Mouse (Mus musculus) naive thymus-derived CD4-positive, alpha-beta T cell, adult 2 months (primary cell): ENCODE data around the gene Drd5.

ENCODE experiments used
- DNase-seq: peaks from one replicate; pipeline ENCODE4 v3.0.0-alpha.2; 2011; ENCODE audit warnings: low read depth

Gene Drd5

DNA sequence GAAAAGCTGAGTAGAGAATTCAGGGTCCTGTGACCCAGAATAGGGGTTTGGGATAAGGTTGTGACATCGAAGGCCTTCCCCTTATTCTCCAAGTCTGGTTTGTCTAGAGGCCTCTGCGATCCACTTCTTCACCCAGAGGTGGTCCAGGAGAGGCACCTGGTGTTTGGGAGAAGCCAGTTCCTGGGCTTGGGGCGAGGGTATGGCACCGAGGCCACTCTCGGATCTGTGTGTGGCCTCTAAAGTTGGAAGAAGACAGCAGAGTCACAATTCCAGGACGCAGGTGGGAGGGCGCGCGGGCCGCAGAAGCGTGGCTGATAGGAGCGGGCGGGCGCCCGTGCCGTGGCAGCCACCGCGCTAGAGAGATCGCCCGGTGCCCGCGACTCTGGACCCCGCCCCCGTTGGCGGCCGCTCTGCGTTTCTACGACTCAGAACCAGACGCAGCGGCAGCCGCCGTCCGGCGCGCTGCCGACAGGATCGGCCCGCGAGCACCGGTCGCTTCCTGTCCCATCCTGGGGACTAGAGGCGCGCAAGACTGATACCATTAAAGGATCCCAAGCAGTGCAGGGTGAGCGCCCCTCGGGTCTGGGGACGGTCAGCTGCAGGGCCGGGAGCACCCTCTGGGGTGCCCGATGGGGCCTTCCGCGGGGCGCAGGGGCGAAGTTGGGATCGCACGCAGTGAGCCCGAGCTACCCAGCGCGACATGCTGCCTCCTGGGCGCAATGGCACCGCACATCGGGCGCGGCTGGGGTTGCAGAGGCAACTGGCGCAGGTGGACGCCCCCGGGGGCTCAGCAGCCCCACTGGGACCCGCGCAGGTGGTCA lies at the start of gene Drd5:
Gene Drd5 (plus strand): TSS at position 402 of the 821 bp plus-strand sequence.
- no peak for DNase-seq

DNA sequence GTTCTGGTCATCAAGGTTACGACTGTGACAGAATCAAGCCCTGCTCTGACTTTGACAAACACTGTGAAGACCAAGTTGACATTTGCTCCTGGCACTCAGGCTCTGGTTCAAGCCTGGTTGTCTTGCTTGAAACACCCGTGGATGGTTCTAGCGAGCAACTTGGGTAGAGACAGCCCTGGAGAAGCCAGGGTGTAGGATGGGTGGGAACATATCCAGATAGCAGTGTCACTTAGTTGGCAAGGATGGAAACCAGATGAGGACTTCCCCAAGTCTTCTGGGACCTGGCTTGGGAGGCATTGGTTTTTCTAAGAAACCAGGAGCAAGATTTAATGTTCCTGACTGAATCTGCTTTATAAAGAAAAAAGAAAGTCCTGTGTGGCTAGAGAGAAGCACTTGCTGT lies 48.2 kb upstream of the Drd5 start:
- no peak for DNase-seq

DNA sequence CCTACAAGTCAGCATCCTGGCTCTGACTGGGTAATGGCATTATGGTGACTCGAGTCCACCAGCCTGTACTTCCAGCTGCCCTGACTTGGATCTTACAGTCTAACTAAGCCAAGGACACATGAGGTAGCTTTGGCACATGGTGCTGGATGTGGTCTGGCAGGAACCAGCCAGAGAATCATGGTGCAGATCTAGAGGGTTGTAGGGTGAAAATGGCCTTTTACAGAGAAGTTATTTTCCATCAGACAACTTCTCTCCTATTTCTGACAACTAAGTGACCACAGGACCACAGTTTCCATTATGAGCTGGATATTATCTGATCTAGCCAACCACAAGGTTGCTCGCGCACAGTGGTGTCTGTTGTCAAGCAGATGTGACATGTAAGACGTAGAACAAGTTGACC lies 45.3 kb upstream of the Drd5 start:
- DNase-seq: no peak

GRCm38 (mm10) chr5:38275771-38276170 lies 43.4 kb upstream of the Drd5 start, which contains the start of gene Otop1:
Otop1 (plus strand) TSS chr5:38275972.
- no peak for DNase-seq

- DNase-seq: no peak
Measured at GRCm38 (mm10) chr5:38276451-38276850, 42.7 kb upstream of the Drd5 start.

DNA sequence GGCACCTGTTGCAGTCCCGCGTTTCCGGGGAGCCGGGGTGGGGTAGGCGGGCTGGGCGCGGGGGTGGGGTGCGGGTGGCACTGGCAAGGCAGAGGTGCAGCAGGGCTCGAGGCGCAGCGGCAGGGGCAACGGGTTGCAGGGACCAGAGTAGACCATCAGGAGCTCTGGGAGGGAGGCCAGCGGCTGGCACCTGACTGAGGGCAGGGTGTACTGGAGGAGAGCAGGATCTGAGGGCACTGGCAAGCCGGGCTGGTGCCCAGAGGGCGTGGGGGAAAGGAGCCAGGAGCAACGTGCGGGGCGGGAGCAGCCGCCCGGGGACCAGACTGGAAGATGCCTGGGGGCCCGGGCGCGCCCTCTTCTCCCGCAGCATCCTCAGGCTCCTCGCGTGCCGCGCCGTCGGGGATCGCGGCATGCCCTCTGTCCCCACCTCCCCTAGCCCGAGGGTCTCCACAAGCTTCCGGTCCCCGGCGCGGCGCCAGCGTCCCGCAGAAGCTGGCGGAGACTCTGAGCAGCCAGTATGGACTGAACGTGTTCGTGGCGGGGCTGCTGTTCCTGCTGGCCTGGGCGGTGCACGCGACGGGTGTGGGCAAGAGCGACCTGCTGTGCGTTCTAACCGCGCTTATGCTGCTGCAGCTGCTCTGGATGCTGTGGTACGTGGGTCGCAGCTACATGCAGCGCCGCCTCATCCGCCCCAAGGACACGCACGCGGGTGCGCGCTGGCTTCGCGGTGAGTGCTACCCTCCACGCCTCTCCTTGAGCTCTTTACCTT lies 41.9 kb upstream of the Drd5 start:
- no peak for DNase-seq

GRCm38 (mm10) chr5:38277936-38278600 lies 41.1 kb upstream of the Drd5 start:
- DNase-seq: no peak

DNA sequence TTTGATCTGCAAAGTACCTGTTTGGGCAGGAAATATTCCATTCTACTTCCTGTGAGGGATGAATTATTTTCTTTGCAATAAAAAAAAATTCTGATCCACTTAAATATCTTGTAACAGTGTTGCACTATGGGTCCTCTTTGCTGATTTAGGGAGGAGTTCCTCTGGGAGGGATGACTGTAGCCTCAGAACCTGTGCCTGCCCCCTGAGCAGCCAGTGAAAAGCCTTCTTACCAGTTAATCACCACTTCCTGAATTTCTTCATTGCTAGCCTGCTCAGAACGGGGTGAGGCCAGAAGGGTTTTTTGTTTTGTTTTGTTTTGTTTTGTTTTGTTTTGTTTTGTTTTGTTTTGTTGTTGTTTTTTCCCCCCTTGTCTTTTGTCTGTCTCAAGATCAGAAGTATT lies 39.1 kb upstream of the Drd5 start:
- DNase-seq: no peak

DNA sequence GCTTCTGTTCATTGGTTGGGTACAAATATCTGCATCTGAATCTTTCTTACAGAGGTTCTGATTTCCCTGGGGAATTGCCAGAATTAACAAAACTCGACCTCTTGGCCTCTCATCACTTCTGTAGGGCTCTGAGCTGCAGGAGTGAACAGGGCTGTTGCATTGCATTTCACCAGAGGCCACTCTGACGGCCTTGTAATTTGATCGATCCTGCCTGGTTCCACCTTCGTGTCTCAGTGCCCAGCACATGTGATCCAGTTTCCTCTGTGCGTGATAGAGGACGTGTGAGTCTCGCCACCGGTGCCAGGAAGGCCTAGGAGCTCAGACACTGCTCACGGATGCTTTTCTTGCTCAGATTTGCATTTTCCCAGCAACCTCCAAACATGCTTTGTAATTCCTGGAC lies 33.4 kb upstream of the Drd5 start:
- DNase-seq: no peak

- no peak for DNase-seq
Measured at GRCm38 (mm10) chr5:38288476-38288875, 30.7 kb upstream of the Drd5 start.

DNA sequence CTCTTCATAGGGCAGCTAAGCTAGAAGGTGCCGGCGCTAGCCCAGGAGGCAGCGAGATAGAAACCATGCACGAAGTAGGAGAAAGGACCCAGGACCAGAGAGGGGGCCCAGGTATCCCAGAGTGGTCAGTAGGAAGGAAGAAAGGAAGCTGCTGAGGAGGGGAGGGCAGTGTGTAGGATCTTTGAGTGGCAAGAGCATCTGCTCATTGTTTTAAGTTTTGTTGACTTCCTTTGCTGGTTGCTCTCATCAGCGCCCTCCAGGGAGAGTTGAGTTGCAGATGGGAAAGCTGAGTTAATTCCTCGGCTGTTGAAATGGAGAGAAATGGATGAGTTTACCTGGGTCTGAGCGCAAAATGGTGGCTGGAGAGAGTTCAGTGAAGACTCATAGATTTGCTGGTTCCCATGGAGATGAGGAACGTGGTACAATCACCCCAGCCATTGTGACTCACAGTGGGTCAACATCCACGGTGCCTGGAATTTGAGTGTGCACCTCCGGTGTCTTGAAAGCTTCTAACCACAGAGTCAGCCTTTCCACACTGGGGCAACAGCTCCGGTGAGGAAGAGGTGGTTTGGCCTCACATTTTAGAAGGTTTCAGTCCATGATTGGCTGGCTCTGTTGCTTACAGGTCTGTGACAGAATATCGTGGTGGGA lies 17.3 kb upstream of the Drd5 start:
- no peak for DNase-seq

- DNase-seq: no peak
Measured at GRCm38 (mm10) chr5:38302651-38303050, 16.5 kb upstream of the Drd5 start.

GRCm38 (mm10) chr5:38305241-38305640 lies 13.9 kb upstream of the Drd5 start:
- no peak for DNase-seq

DNA sequence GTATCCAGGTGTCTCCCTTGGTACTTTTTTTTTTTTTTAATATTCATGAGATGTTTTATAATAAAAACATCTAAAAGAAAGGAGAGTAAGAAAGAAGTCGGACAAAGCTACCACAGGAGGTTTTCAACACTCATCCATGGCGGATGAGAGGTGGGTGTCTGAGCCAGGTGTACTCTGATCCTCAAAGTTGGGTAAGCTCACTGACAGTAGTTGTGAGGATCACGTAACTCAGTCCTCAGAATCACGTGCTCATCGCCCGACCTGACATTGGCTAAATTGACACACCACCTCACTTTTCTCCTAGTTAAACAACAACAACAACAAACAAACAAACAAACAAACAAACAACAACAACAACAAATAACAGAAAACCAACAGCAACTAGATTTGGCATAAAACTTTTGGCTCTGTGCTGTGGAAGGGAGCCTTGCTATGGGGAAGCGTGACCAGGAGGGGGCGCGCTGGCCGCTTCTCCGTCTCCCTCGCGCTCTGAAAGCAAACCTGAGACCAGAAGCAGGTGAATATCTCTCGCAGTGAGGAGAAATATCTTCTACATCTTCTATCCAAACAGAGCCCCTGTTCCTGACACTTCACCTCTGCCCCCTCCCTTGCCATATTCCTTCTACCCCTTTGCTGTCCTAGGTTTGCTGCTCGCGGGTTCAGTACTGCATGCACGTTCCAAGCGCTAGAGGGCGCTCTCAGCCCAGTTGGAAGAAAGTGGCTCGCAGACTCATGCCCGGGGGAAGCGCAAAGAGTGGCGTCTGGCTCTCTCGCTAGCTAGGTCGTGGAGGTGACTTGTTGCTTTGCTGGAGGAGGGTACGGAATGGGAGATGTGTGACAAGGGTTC lies 11.7 kb upstream of the Drd5 start:
- DNase-seq: peak; percentile 92

DNA sequence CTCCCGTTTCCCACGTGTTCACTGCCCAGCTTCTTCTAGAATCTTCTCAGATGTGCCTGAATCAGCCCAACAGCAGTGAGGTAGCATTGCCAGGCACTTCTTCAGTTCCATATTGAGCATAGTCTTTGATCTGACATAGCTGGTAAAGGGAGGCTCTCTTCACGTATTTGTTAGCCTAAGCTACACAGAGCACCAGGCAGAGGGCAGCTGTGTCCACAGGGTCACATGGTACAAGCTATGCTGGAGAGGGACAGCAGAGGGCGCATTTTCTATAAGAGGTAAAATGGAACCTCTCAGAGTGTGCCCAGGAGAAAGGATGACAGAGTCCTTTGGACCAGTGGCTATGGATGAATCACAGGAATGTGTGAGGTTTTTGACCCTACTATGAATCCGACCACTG lies 10.3 kb upstream of the Drd5 start:
- peak; percentile 70 for DNase-seq

GRCm38 (mm10) chr5:38309795-38310194 lies 9.4 kb upstream of the Drd5 start:
- no peak for DNase-seq

DNA sequence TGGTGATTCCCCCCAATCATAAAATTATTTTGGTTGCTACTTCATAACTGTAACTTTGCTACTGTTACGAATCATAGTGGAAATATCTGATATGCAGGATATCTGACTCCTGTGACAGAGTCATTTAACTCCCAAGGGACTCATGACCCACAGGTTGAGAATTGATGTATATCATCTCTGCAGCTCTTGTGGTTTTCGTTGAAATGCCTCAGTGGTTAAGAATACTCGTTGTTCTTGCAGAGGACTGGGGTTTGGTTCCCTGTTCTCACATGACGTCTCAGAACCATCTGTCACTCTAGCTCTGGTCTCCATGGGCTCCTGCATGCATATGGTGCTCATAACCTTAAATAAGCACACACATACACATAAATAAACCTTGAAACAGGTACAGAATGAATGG lies 14.2 kb downstream of the Drd5 start:
- no peak for DNase-seq

GRCm38 (mm10) chr5:38334582-38334981 lies 15.4 kb downstream of the Drd5 start:
- no peak for DNase-seq

DNA sequence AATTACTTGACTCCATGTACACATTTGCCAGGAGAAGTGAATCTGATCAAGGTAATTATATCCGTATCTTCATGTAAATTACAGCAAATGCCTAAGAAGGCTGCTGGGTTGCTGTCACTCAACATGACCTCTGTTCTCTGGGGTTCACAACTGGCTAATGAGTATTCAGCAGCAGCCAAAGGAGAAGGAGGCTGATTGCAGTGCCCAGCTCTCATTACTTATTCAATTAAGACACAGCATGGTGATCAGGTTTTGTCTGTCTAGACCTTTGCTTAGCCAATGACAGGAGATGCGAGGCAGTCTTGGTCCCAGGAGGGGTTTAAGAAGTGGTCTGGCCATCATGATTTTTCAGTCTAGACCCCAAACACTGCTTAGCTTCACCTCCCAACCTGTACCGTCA lies 23.9 kb downstream of the Drd5 start:
- DNase-seq: no peak

- no peak for DNase-seq
Measured at GRCm38 (mm10) chr5:38346646-38347432, 27.7 kb downstream of the Drd5 start.
